ENCODE assay signal across 15 mouse cellular contexts in genomic region chr5:138207873-138208272, GRCm38 (mm10). TPM values are rescaled to one million over a fixed set of nuclear protein-coding genes. Genes with fewer than 3 reads are reported as not detected.
A peak's percentile ranks its signal among the peaks of the same experiment; 100 is the strongest.
DNase-seq lines count a peak whose midpoint lies in the region; ATAC-seq and TF ChIP-seq lines count a peak whose summit lies in the region.
"Had no signal": no experiment of that assay in that cellular context is flagged by ENCODE, and none has a peak within 500 bp of the region (broad histone marks: within the 10 kb centered on the region; RNA-seq: fewer than 3 reads in every experiment).

No protein-coding gene starts in this region.

- peak; percentile 59 for DNase-seq in adipocyte (ENCODE audit: low spot score)
- peak; percentile 51 for DNase-seq in gonadal fat pad, adult 2 months (ENCODE audit: low read depth)
- DNase-seq in cerebellum, adult 9-10 months, result no peak
- DNase-seq: B cell, adult 2 months; cerebellum, adult 11 months; cerebellum, adult 11-12 months; cerebellum, adult 18-20 months; cerebellum, adult 2 months had no signal

- ATAC-seq in intestine, postnatal 0 days, result no peak
- ATAC-seq: activated CD4-positive, CD25-positive, alpha-beta regulatory T cell, adult 4 months; CD4-positive, CD25-positive, alpha-beta regulatory T cell, adult 4 months had no signal

- no peaks in the 10 kb centered on the region for H3K27me3 ChIP-seq in intestine, postnatal 0 days (replicated peaks; ENCODE audit: control insufficient read depth, insufficient read depth, low read length)
- H3K27me3 ChIP-seq: CH12.LX, Patski had no signal

- WGBS in intestine, postnatal 0 days, result 79% methylated on average over 4 of the region's 4 CpGs

- H3K27ac ChIP-seq in intestine, postnatal 0 days (ENCODE audit: low read depth, low read length), result no peak overlapping the region

- H3K4me2 ChIP-seq in intestine, postnatal 0 days (replicated peaks; ENCODE audit: low read depth), result no peak overlapping the region

- TF ChIP-seq CTCF in intestine, postnatal 0 days (IDR thresholded peaks at IDR 0.05; ENCODE audit: low read depth), result no peak

- no peaks in the 10 kb centered on the region for H3K9me3 ChIP-seq in intestine, postnatal 0 days (ENCODE audit: control insufficient read depth)

- H3K4me3 ChIP-seq in intestine, postnatal 0 days (ENCODE audit: low read depth, low read length), result no peak overlapping the region

- no peaks in the 10 kb centered on the region for H3K4me1 ChIP-seq in intestine, postnatal 0 days (replicated peaks; ENCODE audit: control insufficient read depth, insufficient read depth, low read length)

- no peak overlapping the region for H3K9ac ChIP-seq in intestine, postnatal 0 days (ENCODE audit: low read depth, low read length)

- no peaks in the 10 kb centered on the region for H3K36me3 ChIP-seq in intestine, postnatal 0 days (ENCODE audit: control insufficient read depth, insufficient read depth)
- H3K36me3 ChIP-seq: G1E had no signal

RNA-seq across cellular contexts. Expression of gene Mblac1, which starts 13.8 kb away (rescaled TPM):
- polyA plus RNA-seq in gonadal fat pad, adult 2 months (2012; rRNA removed), result 7.8 and 8.5 TPM in 2 replicates
- polyA plus RNA-seq in intestine, postnatal 0 days (2015; fragmentation: Nextera tagmentation; extraction: Ambion mirVana), result 5.2 and 6.0 TPM in 2 replicates
- polyA plus RNA-seq: CD4-positive, CD25-positive, alpha-beta regulatory T cell, adult 4 months had no signal

RNA-seq across cellular contexts. Expression of gene Nxpe5, which starts 17.8 kb away (rescaled TPM):
- polyA plus RNA-seq in gonadal fat pad, adult 2 months (2012; rRNA removed), result 18.5 and 23.8 TPM in 2 replicates
- 0.07 and 0.12 TPM in 2 replicates for polyA plus RNA-seq in intestine, postnatal 0 days (2015; fragmentation: Nextera tagmentation; extraction: Ambion mirVana)
- polyA plus RNA-seq: C2C12; cerebellum, adult 2 months; G1E had no signal

RNA-seq across cellular contexts. Expression of gene Cnpy4, which starts 20.6 kb away (rescaled TPM):
- polyA plus RNA-seq in gonadal fat pad, adult 2 months (2012; rRNA removed), result 5.0 and 7.1 TPM in 2 replicates
- 12.1 and 13.0 TPM in 2 replicates for polyA plus RNA-seq in intestine, postnatal 0 days (2015; fragmentation: Nextera tagmentation; extraction: Ambion mirVana)

RNA-seq across cellular contexts. Expression of gene Taf6, which starts 20.6 kb away (rescaled TPM):
- polyA plus RNA-seq in gonadal fat pad, adult 2 months (2012; rRNA removed), result 50.6 and 54.9 TPM in 2 replicates
- 21.8 and 23.5 TPM in 2 replicates for polyA plus RNA-seq in intestine, postnatal 0 days (2015; fragmentation: Nextera tagmentation; extraction: Ambion mirVana)

RNA-seq across cellular contexts. Expression of gene Mcm7, which starts 35.7 kb away (rescaled TPM):
- polyA plus RNA-seq in gonadal fat pad, adult 2 months (2012; rRNA removed), result 20.9 and 24.1 TPM in 2 replicates
- polyA plus RNA-seq in intestine, postnatal 0 days (2015; fragmentation: Nextera tagmentation; extraction: Ambion mirVana), result 35.9 and 39.1 TPM in 2 replicates

Comparison
In these comparisons a context has a peak if more than half of its experiments do, and no peak if none do; other contexts are left out.
1. RNA of gene Nxpe5, which starts 17.8 kb away (polyA plus RNA-seq): 18.5 to 23.8 TPM in gonadal fat pad, adult 2 months; 0.07 to 0.12 TPM in intestine, postnatal 0 days; every median in the first group is over 10 times any median in the second.